Mouse (Mus musculus) embryonic stem cell, embryonic (primary cell): ENCODE measurements around the gene Fbp1.
"Not testable (repeated sequence)": the region's sequence is repeated elsewhere in the genome, so short reads cannot be mapped to it uniquely, and the experiment has no call there.

ENCODE experiments used
- CTCF ChIA-PET, 4 experiments: fragments of 300-600 bp in 2 of 4; fragments of 350-600 bp in 2 of 4; sonication (Branson Sonifier 250); formaldehyde crosslinking; loops; one replicate each; lab custom pipeline; 2022; ENCODE audit warnings: inconsistent platforms in 2 of 4; lab: Charles Lee
- POLR2A ChIA-PET, 4 experiments: fragments of 300-600 bp in 2 of 4; fragments of 350-600 bp in 2 of 4; sonication (Branson Sonifier 250); formaldehyde crosslinking; loops; one replicate each; lab custom pipeline; 2022; ENCODE audit warnings: antibody characterized with exemption in 4 of 4, inconsistent platforms in 1 of 4; lab: Charles Lee

The Fbp1 gene

DNA sequence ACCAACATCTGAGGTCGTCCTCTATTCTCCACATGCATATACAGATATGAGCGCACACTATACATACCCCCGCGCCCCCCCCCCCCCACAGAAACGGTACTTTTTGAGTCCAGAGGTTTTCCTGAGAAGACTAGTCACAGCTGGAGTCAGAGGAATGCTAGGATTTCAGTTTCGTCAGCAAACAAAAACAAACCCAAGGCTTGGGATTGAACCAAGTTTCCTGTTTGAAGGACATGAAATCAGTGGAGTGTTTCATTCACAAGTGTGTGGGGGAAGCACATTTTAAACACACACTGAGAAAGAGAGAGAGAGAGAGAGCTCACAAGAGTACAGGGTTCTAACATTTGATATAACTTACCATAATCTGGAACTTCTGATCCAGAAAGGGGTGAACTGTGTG, 24.3 kb downstream of the Fbp1 start:
- CTCF ChIA-PET = no interaction called here
- POLR2A ChIA-PET = interaction anchor here in 2 of 4 experiments (0.6 to 0.7 kb wide), 2 partner anchors 253 to 816 kb away, joined by 3 to 4 read pairs; no protein-coding TSS in a partner anchor

DNA sequence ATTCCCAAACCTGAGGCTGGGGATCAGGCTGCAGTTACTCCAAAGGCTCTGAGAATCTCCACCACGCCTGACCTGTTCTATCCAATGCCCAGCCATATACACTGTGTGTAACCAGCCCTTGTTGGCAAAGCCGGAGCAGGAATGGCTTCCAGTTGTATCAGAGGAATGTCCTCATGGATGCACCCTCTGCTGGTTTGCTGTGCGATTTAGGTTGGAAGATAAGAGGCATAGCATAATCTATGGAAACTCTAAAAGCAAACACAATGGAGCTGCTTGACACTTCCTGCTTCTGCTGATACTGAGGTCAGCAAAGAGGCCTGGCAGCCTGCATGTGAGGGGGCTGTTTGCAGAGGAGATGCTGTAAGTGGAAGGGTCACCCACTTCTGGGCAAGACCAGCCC, 25.2 kb downstream of the Fbp1 start:
- CTCF ChIA-PET = no interaction called here

DNA sequence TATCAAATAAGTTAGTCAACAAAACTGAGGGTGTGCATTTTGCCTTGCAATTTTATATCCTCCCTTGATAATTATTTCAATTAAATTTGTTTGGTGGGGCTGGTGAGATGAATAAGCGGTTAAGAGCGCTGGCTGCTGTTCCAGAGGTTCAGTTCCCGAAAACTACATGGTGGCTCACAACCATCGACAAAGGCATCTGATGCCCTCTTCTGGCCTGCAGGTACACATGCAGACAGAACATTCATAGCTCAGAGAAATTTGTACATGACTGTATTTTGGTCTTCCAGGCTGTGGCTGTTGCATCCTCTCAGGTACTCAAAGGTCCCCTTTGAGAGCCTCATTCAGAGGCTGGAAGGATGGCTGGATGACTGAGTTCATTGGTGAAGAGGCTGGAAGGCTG, 28.0 kb downstream of the Fbp1 start:
- CTCF ChIA-PET = interaction anchor here in 1 of 4 experiments (0.6 to 1.0 kb wide), 2 partner anchors 96 to 232 kb away, joined by 3 to 4 read pairs; no protein-coding TSS in a partner anchor
- POLR2A ChIA-PET = interaction anchor here in 1 of 4 experiments (0.7 kb wide), 1 partner anchor 571 kb away, joined by 3 read pairs; no protein-coding TSS in a partner anchor

More for the DNA sequence above, 25.2 kb downstream of the Fbp1 start:
- POLR2A ChIA-PET = interaction anchor here in 2 of 4 experiments (0.7 kb wide), 2 partner anchors 16 to 253 kb away, joined by 3 to 4 read pairs; no protein-coding TSS in a partner anchor

DNA sequence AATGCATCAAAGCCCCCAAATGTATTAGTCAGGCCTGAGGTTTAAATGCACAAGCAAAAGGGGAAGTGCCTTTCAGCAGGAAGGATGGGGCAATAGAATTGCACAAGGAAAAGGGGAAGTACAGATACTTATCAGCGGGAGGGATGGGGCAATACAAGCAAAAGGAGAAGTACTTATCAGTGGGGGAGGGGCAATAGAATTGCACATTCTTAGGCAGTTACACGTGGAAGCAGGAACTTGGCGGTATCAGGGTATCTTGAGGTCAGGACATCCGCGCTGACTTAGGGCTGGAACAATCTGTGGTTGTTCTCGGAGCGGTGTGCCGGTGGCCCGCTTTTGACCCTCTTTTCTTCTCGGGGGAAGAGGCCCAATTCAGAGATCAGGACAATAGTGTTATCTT, 28.8 kb downstream of the Fbp1 start:
- CTCF ChIA-PET = interaction anchor here in 1 of 4 experiments (1.0 kb wide), 1 partner anchor 95 kb away, joined by 4 read pairs; no protein-coding TSS in a partner anchor
- POLR2A ChIA-PET = not testable (repeated sequence)

DNA sequence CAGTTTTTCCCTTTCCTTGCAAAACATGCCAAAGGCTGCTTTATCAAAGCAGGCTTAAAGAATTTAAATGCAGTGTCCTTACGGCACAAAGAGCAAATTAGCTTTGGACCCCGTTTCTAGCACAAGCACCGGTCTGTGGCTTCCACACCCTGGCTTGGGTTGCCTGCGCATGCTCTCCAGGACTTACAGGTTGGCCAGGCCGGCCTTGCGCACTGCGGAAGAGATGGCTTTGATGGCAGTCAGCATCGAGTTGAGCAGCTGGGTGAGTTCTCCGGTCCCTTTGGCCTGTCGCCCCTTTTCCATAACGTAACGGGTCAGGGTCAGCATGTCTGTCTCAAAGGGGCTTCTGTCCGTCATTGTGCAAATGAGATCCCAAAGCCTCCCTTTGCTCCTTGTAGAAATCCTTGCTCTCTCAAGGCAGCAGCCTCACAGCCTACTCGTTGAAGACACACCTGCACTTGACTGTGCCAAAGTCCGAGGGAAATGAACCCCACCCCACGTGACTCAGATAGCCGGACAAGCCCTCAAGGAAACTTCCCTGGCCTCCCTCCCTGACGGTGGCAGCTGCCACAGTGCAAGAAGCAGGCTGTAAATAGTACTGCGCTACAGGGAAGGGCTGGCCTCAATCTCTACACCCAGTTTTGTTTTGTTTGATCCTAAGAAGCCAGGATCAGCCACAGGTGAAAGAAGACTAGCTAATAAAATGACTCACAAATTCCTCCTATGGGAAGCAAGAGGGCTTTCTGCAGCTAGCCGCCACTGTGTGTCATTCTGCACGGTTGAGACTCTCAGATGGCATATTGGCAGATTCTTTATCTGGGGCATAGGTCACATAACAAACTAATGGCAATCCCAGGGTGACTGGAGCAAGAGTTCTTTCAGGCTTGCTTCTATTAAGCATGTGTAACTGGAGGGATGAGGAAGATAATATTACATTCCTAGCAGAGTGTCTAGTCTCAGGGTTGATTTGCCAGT, 29.9 kb downstream of the Fbp1 start, which contains the start of gene Fbp2:
Gene Fbp2 (minus strand): TSS at position 482 of the 975 bp plus-strand sequence.
- ChIA-PET CTCF (interaction anchor here in 3 of 4 experiments (0.6 to 0.7 kb wide), 7 partner anchors 11 to 1416 kb away, joined by 3 to 8 read pairs (median 4); partner anchors contain the start of gene 6720489N17Rik (in 1 of the 3)), POLR2A (interaction anchor here in 3 of 4 experiments (0.6 to 2.7 kb wide), 4 partner anchors 11 to 53 kb away, joined by 3 to 9 read pairs (median 4); no protein-coding TSS in a partner anchor)

DNA sequence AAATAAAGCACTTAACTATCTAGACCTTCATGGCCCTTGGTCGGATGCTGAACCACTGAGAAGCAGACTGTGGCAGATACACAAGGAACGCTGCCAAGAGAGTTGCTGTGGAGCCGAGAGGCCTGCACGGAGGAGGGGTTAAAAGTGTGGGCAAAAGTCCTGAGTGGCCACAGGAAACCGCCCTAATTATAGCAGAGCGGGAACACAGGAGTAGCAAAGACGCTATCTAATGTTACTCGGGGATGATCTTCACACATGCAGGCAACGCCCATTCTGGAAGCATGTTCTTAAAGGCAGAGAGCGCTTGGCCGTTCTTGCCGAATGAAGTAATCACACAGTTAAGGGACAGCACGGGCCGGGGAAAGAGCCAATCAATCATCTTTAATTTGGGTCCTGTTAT, 31.2 kb downstream of the Fbp1 start:
- ChIA-PET CTCF (interaction anchor here in 3 of 4 experiments (0.9 to 2.2 kb wide), 26 partner anchors 9 to 390 kb away, joined by 3 to 23 read pairs (median 4); partner anchors contain the start of genes Platr25 (in 2 of the 3) and Gm49359 (in 1 of the 3)), POLR2A (interaction anchor here in 3 of 4 experiments (0.6 to 2.7 kb wide), 4 partner anchors 10 to 390 kb away, joined by 3 to 9 read pairs (median 4); partner anchors contain the start of gene Gm49359 (in 1 of the 3))

DNA sequence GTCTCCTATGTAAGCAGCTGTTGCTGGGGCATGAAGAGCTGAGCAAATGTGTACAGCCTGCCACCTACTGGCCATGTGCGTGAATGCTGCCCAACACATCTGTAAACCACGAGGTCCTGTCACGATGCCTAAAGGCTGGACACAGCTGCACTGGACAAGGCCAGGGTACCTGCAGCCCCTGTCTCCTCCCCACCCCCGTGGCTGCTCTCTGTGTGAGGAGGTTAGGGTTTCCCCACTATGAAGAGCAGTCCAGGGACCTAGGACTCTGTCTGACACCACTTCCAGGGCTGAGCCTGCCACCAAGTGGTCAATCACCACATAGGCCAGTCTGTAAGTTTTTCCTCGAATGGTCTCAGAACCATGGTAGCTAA, 31.8 kb downstream of the Fbp1 start:
- CTCF ChIA-PET = interaction anchor here (0.6 to 2.2 kb wide), 45 partner anchors 8 to 595 kb away, joined by 3 to 23 read pairs (median 3); partner anchors contain the start of genes Platr25 (in 3 of the 4) and Gm49359 (in 1 of the 4)

DNA sequence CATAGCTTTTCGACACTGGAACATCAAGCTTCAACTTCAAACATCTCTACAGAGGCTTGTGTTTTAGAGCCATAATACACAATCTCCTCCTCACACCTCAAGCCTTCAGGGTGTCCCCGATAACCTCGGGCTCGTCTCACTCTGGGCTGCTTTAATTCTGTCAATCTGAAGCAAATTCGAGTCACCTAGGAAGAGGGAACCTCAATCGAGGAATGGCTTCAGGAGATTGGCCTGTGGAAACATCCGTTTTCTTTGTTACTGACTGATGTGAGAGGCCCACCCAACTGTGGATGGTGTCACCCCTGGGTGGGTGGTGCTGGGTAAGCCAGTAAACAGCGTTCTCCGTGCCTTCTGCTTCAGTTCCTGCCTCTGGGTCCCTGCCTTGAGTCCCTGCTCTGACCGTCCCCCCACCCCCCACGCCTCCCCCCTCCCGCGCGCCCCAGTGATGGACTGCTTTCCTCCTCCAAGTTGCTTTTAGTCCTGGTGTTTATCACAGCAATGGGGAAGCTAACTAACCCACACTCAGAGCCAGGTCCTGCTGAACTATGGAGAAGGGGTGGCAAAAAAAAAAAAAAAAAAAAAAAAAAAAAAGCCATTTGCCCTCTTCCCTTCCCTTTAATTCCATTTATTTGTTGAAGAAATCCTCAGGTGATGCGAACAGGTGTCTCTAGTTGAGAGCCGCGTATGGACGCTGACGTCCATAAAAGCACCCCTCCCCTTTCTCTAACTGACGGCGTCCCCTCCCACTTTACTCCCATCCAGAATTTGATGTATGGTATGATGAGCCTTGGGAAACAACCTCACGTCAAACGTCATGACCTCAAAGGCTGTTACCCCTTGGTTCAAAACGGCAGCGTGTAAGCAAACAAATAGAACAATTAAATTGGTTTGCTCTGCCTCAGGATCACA, 32.4 kb downstream of the Fbp1 start:
- ChIA-PET POLR2A (interaction anchor here in 2 of 4 experiments (0.6 to 2.7 kb wide), 4 partner anchors 8 to 389 kb away, joined by 3 to 9 read pairs (median 4); partner anchors contain the start of gene Gm49359 (in 1 of the 2)), CTCF (interaction anchor here (0.5 to 2.2 kb wide), 44 partner anchors 8 to 950 kb away, joined by 3 to 23 read pairs (median 4); partner anchors contain the start of genes Platr25 (in 2 of the 4) and Gm49359 (in 1 of the 4))

More for the DNA sequence above, 31.8 kb downstream of the Fbp1 start:
- POLR2A ChIA-PET = interaction anchor here in 3 of 4 experiments (0.6 to 2.7 kb wide), 6 partner anchors 9 to 390 kb away, joined by 3 to 9 read pairs (median 3); partner anchors contain the start of gene Gm49359 (in 1 of the 3)

DNA sequence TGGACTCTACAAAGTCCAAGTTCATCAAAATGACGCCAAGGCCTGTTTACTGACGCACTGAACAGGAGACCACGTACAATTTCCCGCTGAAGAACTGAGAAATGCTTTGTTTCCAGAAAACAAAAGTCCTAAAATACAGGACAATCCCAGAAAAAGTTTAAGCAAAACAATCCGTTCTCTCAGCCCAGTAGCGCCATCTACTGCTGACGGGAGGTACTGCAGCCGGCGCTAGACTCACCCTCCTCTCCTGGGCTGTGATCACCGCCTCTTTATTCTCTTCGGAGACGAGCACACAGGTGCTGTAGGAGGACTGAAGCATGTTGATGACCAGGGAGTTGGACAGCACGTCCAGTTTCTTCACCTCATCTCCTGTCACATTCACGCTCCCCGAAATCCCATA, 33.4 kb downstream of the Fbp1 start:
- POLR2A ChIA-PET = no interaction called here
- CTCF ChIA-PET = interaction anchor here (0.6 to 2.2 kb wide), 8 partner anchors 8 to 467 kb away, joined by 3 to 14 read pairs (median 4); no protein-coding TSS in a partner anchor

DNA sequence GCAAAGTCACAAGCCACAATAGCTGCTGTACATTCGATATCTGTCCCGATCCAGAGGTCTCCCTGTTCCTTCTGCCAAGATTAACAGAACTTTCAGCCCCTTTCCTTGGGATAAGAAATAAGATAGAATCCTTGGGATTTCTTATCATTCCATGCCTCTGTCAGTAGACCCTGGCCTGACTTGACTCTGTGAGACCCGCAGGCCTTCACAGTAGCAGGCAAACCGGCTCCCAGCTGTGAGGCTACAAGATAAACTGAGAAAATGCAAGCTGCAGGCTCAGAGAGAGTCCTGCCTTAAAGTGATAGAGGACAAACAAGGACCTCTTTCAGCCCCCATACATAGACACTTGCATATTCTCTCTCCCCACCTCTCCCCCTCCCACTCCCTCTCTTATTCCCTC, 54.7 kb downstream of the Fbp1 start:
- POLR2A ChIA-PET = interaction anchor here in 1 of 4 experiments (1.6 kb wide), 1 partner anchor 14 kb away, joined by 3 read pairs; no protein-coding TSS in a partner anchor

DNA sequence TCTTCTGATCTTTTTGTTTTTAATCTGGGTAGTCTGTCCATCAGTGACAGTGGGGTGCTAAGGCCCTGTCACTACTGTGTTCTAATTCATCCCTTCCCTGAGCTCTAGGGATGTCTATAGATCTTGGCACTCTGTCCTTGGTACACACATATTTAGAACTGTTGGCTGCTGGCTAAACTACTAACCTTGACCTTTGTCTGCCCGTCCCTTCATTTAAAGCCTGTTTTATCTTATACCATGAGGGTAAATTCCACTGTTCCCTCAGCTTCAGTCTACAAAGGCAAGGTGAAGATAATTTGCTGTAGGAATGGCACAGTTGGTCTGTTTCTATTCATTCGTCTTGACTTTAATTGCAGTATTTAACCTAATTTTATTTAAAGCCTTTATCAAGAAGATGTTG, 55.8 kb downstream of the Fbp1 start:
- CTCF ChIA-PET = interaction anchor here in 1 of 4 experiments (1.1 kb wide), 1 partner anchor 24 kb away, joined by 5 read pairs; no protein-coding TSS in a partner anchor
- POLR2A ChIA-PET = interaction anchor here in 1 of 4 experiments (0.7 kb wide), 1 partner anchor 68 kb away, joined by 3 read pairs; no protein-coding TSS in a partner anchor

More for the DNA sequence above, 54.7 kb downstream of the Fbp1 start:
- CTCF ChIA-PET = no interaction called here

DNA sequence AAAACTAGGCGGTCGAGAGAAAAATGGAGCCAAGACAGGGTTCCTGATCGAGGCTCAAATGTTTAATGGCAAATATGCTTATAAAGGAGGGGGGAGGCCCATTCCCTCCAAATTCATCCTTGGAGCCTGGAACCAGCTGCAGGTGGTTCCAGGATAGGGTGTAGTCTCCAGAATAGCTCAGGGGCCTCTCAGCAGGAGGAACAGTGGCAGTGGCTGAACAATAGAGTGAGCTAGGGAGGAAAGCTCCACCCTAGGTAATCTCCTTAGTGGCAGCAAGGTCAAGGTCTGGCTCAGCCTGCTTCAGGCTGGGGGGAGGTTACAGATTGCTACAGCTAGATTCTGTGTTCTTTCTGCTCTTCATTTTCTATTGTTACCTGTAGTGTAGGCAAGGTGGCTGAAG, 72.4 kb downstream of the Fbp1 start:
- CTCF ChIA-PET = interaction anchor here in 2 of 4 experiments (0.6 to 1.8 kb wide), 2 partner anchors 9 to 40 kb away, joined by 3 to 5 read pairs; no protein-coding TSS in a partner anchor
- POLR2A ChIA-PET = interaction anchor here in 1 of 4 experiments (0.8 to 1.3 kb wide), 3 partner anchors 8 to 13 kb away, joined by 3 read pairs; no protein-coding TSS in a partner anchor
